Mouse (Mus musculus): ENCODE data around the gene Anks4b.

DNA sequence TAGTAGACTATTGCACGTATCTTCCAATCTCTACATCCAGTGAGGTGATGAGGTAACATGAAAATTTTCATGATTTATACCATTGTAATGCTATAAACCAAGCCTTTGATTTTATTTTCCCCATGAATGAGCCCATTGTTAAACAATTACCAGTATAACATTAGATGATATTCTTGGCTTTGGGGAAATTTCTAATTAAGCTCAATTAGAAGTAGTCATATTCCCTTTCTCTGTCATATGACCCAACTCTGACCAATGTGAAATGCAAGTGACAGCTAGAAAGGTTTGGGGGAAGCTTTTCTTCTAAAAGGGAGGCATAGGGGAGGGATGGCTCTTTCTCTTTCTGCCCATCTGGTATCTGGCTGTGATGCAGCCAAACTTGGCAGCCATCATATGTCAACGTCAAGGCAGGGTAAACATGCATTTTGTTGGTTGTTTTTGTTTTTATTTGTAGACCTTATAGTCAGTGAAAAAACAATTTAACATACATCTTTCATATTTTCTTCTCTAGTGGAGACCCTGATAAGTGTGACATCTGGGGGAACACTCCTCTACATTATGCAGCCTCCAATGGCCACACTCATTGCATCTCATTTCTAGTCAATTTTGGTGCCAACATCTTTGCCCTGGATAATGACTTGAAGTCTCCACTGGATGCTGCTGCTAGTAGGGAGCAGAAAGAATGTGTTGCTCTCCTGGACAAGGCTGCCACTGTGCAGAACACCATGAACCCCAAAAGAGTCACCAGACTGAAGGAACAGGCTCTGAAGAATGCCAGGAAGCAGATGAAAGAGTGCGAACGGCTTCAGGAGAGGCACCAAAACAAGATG, 8.0 kb downstream of the Anks4b start:
- no peak for TF ChIP-seq CTCF (IDR thresholded peaks at IDR 0.05; ENCODE audit: low read depth)
- TF ChIP-seq EP300 (IDR thresholded peaks at IDR 0.05; ENCODE audit: low read depth) = no peak

All from liver, postnatal 0 days (tissue).